Mouse (Mus musculus) hindbrain, embryonic 12.5 days (tissue): Measurements from ENCODE around the gene Tmem254a. TPM values are rescaled to one million over a fixed set of nuclear protein-coding genes. Genes with fewer than 3 reads are reported as not detected.
"Not testable (repeated sequence)": the region's sequence is repeated elsewhere in the genome, so short reads cannot be mapped to it uniquely, and the experiment has no call there.

Experiments used
- ATAC-seq: fragments of 200-750 bp; cut with Nextera tagmentation; 2 replicates; pipeline ENCODE4 v1.8.0; 2017; ENCODE audit warnings: moderate TSS enrichment; ENCODE audit not compliant: low FRiP score
- H3K27ac ChIP-seq: fragments of 300-500 bp; sonication (generic); 2 replicates; pipeline ENCODE4 v1.5.1; 2016; ENCODE audit warnings: mild to moderate bottlenecking
- H3K27me3 ChIP-seq: fragments of 300-500 bp; sonication (generic); 2 replicates; pipeline ENCODE4 v1.6.1; 2016; ENCODE audit warnings: mild to moderate bottlenecking
- H3K36me3 ChIP-seq: fragments of 300-500 bp; sonication (generic); 2 replicates; pipeline ENCODE4 v1.6.1; 2016; ENCODE audit warnings: mild to moderate bottlenecking
- H3K4me1 ChIP-seq: fragments of 300-500 bp; sonication (generic); 2 replicates; pipeline ENCODE4 v1.6.1; 2016
- H3K4me2 ChIP-seq: fragments of 300-500 bp; sonication (generic); replicated peaks from 2 replicates; pipeline ENCODE4 v1.6.1; 2016; ENCODE audit warnings: mild to moderate bottlenecking
- H3K4me3 ChIP-seq: fragments of 300-500 bp; sonication (generic); 2 replicates; pipeline ENCODE4 v1.5.1; 2016; ENCODE audit warnings: mild to moderate bottlenecking
- H3K9ac ChIP-seq: fragments of 300-500 bp; sonication (generic); 2 replicates; pipeline ENCODE4 v1.6.1; 2016; ENCODE audit warnings: mild to moderate bottlenecking, moderate library complexity
- H3K9me3 ChIP-seq: fragments of 300-500 bp; sonication (generic); replicated peaks from 2 replicates; pipeline ENCODE4 v1.6.1; 2016; ENCODE audit warnings: mild to moderate bottlenecking
- WGBS: fragments of 180-500 bp; shearing (Covaris S2); methylation state at CpG from one replicate; pipeline ENCODE4 v1.1.7; 2016; 5-methylcytosine and 5-hydroxymethylcytosine counted together
- polyA plus RNA-seq: library from polyadenylated mRNA; unstranded; fragments of >200 nt; fragmentation: Nextera tagmentation; extraction: Ambion mirVana; gene quantifications from 2 replicates; pipeline ENCODE4 v1.2.1, GENCODE M21; 2016

The Tmem254a gene
- polyA plus RNA-seq, 1 experiment from 2014 or later, result 2.2 TPM

- no CpG with 5 or more reads among the region's 12 CpGs for WGBS
- not testable (repeated sequence) for H3K4me1 ChIP-seq, ATAC-seq
These were observed 41.6 kb downstream of the Tmem254a start for GRCm38 (mm10) chr14:25885886-25886285.

DNA sequence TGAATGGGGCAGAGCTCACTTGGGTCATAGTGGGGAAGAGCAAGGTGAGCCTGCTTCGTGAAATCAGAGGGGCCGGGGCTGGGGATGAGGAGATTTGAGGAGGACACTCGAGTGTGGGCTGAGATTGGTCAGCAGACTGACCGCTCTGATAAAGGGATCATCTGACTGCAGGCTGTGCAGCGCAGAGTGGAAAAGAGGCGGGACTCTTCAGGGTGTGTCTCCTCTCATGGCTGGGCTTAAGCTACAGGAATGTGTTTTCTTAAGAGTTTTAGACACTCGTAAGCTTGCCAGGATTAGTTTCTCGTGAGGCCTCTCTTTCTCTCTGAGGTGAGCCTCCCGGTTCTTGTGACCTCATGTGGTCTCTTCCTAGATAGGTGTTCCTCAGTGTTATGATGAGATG lies 45.7 kb downstream of the Tmem254a start:
- H3K4me2 ChIP-seq, H3K27me3 ChIP-seq, H3K36me3 ChIP-seq, H3K4me1 ChIP-seq, ATAC-seq, H3K4me3 ChIP-seq, H3K9ac ChIP-seq, H3K9me3 ChIP-seq, H3K27ac ChIP-seq: not testable (repeated sequence)
- no CpG with 5 or more reads among the region's 9 CpGs for WGBS

More at GRCm38 (mm10) chr14:25885886-25886285, 41.6 kb downstream of the Tmem254a start:
- H3K27me3 ChIP-seq, H3K27ac ChIP-seq, H3K9ac ChIP-seq, H3K4me2 ChIP-seq, H3K36me3 ChIP-seq, H3K9me3 ChIP-seq, H3K4me3 ChIP-seq: not testable (repeated sequence)

DNA sequence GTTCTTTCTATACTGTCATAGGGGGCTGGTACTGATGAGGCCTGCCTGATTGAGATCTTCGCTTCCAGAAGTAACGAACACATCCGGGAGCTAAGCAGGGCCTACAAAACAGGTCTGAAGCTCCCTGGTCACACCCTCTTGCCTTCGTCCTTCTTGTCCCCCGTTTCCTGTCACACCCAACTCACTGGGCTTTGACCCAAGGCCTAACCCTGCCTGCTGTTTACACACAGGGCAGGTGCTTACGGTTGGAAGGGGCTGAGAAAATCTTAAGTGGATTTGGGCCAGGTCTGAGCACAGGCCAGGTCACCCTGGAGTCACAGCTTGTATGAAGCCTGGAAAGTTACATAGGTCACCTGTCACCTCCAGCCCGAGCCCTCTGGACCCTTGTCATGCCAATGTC lies 50.8 kb downstream of the Tmem254a start:
- H3K9ac ChIP-seq, H3K36me3 ChIP-seq, H3K4me2 ChIP-seq, H3K9me3 ChIP-seq, H3K4me1 ChIP-seq, H3K27ac ChIP-seq, ATAC-seq, H3K4me3 ChIP-seq, H3K27me3 ChIP-seq: not testable (repeated sequence)
- no CpG with 5 or more reads among the region's 7 CpGs for WGBS

Other genes with a start within 250 kb of the Tmem254a start
- gene Ppif, start 233.5 kb downstream of the Tmem254a start, polyA plus RNA-seq, result 26.2 and 29.6 TPM in 2 replicates
- 25.1 and 31.5 TPM in 2 replicates for gene Zcchc24, start 158.6 kb downstream of the Tmem254a start, polyA plus RNA-seq
- 6.2 and 6.9 TPM in 2 replicates for gene Anxa11, start 85.5 kb downstream of the Tmem254a start, polyA plus RNA-seq
- not detected in 2 replicates for gene Plac9a, start 24.6 kb downstream of the Tmem254a start, polyA plus RNA-seq
- not detected in 2 replicates for gene Cphx1, start 10.6 kb upstream of the Tmem254a start, polyA plus RNA-seq
- gene Duxbl1, start 50.9 kb upstream of the Tmem254a start, polyA plus RNA-seq, result 5.4 and 5.8 TPM in 2 replicates
- 4.0 and 4.5 TPM in 2 replicates for gene Gm9780, start 115.0 kb upstream of the Tmem254a start, polyA plus RNA-seq
- 16.0 and 26.0 TPM in 2 replicates for gene Tmem254c, start 139.7 kb upstream of the Tmem254a start, polyA plus RNA-seq
- gene Cphx2, start 153.8 kb upstream of the Tmem254a start, polyA plus RNA-seq, result not detected in 2 replicates
- gene Cphx3, start 154.6 kb upstream of the Tmem254a start, polyA plus RNA-seq, result not detected in 2 replicates
- gene Duxbl2, start 190.7 kb upstream of the Tmem254a start, polyA plus RNA-seq, result 5.3 TPM in 1 of 2 replicates, not detected in the other